In the genomic region with DNA sequence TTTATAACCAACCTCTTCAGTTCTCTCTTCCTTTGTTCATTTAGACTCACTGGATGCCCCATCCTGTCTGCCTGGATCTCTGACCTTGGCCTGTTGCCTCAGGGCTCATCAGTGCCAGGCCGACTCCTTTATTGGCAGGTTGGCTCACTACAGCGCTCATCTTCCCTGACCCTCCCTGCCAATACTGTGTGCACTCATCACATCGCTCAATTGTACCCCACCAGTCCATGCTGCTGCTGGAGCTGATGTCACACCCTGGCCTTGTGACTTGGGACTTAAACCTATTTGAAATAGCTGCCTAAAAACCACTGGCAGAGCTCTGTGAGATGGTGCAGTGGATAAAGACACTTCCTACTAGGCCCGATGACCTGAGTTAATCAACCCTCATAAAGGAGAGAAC, we compare ENCODE assay signal across 25 mouse cellular contexts. TPM values are rescaled to one million over a fixed set of nuclear protein-coding genes. Genes with fewer than 3 reads are reported as not detected.
DNase-seq lines count a peak whose midpoint lies in the region; ATAC-seq and TF ChIP-seq lines count a peak whose summit lies in the region.
"Had no signal": no experiment of that assay in that cellular context is flagged by ENCODE, and none has a peak within 500 bp of the region (broad histone marks: within the 10 kb centered on the region; RNA-seq: fewer than 3 reads in every experiment).

No protein-coding gene starts in this region.

- no peaks in the 10 kb centered on the region for H3K4me1 ChIP-seq in liver, embryonic 11.5 days (replicated peaks; ENCODE audit: control insufficient read depth, insufficient read depth, low read length)
- H3K4me1 ChIP-seq in liver, postnatal 0 days (ENCODE audit: insufficient read depth) = 0 out of 2 replicates have a peak, but pooled peaks cover 4% of the 10 kb centered on the region
- H3K4me1 ChIP-seq: embryonic facial prominence, embryonic 12.5 days; embryonic facial prominence, embryonic 15.5 days had no signal

- TF ChIP-seq CTCF in liver, postnatal 0 days (IDR thresholded peaks at IDR 0.05; ENCODE audit: low read depth) = no peak

- 85% methylated on average over 4 of the region's 4 CpGs for WGBS in liver, embryonic 11.5 days
- 86% methylated on average over 4 of the region's 4 CpGs for WGBS in liver, postnatal 0 days (ENCODE audit: insufficient replicate concordance)

- H3K4me3 ChIP-seq in liver, embryonic 11.5 days (ENCODE audit: low read depth, low read length) = no peak overlapping the region
- H3K4me3 ChIP-seq in liver, postnatal 0 days (ENCODE audit: low read depth, low read length) = no peak overlapping the region
- H3K4me3 ChIP-seq: embryonic facial prominence, embryonic 12.5 days; embryonic facial prominence, embryonic 15.5 days; gastrocnemius, adult 2 months; heart, embryonic 13.5 days had no signal

- ATAC-seq in liver, embryonic 11.5 days (replicated peaks; ENCODE audit: low FRiP score) = no peak
- ATAC-seq in liver, postnatal 0 days = peak; percentile 36; the same call in 1 of the 2 replicates
- ATAC-seq in megakaryocyte, adult 5-6 weeks (ENCODE audit: poor library complexity, severe bottlenecking) = no peak
- ATAC-seq: activated CD4-positive, CD25-positive, alpha-beta regulatory T cell, adult 4 months; forebrain, embryonic 14.5 days; forebrain, postnatal 0 days; hindbrain, postnatal 0 days; inflammation-experienced regulatory T-cells, adult 6 months had no signal

- no peak for TF ChIP-seq EP300 in liver, postnatal 0 days (IDR thresholded peaks at IDR 0.05; ENCODE audit: low read depth)

- H3K4me2 ChIP-seq in liver, embryonic 11.5 days = no peak overlapping the region
- no peak overlapping the region for H3K4me2 ChIP-seq in liver, postnatal 0 days (ENCODE audit: low read depth, low read length)
- H3K4me2 ChIP-seq: embryonic facial prominence, embryonic 12.5 days; embryonic facial prominence, embryonic 15.5 days; heart, embryonic 13.5 days; hindbrain, embryonic 14.5 days had no signal

- H3K27ac ChIP-seq in liver, embryonic 11.5 days (ENCODE audit: low read depth, low read length) = no peak overlapping the region
- no peak overlapping the region for H3K27ac ChIP-seq in liver, postnatal 0 days (ENCODE audit: low read depth)
- H3K27ac ChIP-seq: embryonic facial prominence, embryonic 12.5 days; embryonic facial prominence, embryonic 15.5 days; gastrocnemius, adult 2 months; heart, embryonic 13.5 days; hindbrain, embryonic 14.5 days; hindbrain, postnatal 0 days had no signal

- H3K36me3 ChIP-seq in liver, embryonic 11.5 days (ENCODE audit: control insufficient read depth, insufficient read depth, low read length) = peaks cover 4% of the 10 kb centered on the region; the same call in 1 of the 2 replicates
- H3K36me3 ChIP-seq in liver, postnatal 0 days (replicated peaks; ENCODE audit: insufficient read depth, low read length) = peaks cover 4% of the 10 kb centered on the region; the same call in 1 of the 2 replicates

- no peak overlapping the region for H3K9ac ChIP-seq in liver, embryonic 11.5 days (ENCODE audit: low read depth, low read length)
- H3K9ac ChIP-seq in liver, postnatal 0 days (replicated peaks) = no peak overlapping the region
- H3K9ac ChIP-seq: embryonic facial prominence, embryonic 12.5 days; embryonic facial prominence, embryonic 15.5 days; forebrain, postnatal 0 days; heart, embryonic 13.5 days; hindbrain, embryonic 14.5 days had no signal

- peak; percentile 71 for DNase-seq in adrenal gland, adult 2 months
- no peak for DNase-seq in adrenal gland, postnatal 14 days
- DNase-seq in cerebellum, postnatal 10 days = peak; percentile 23 to 25
- DNase-seq in cerebellum, adult 8-10 months = no peak
- peak; percentile 26 for DNase-seq in liver, embryonic 11.5 days (ENCODE audit: low spot score)
- no peak for DNase-seq in liver
- no peak for DNase-seq in liver, postnatal 0 days
- DNase-seq: cerebellum, adult 11-12 months; cerebellum, adult 9-10 months; cerebellum, postnatal 25 days; forebrain, postnatal 0 days; gastrocnemius, adult 2 months; gastrocnemius, postnatal 14 days; heart, adult 18-20 months; heart, postnatal 14 days; heart, postnatal 4 days had no signal

- H3K27me3 ChIP-seq in liver, embryonic 11.5 days (replicated peaks; ENCODE audit: control insufficient read depth, insufficient read depth, low read length) = no peaks in the 10 kb centered on the region
- H3K27me3 ChIP-seq in liver, postnatal 0 days (ENCODE audit: insufficient read depth, low read length) = no peaks in the 10 kb centered on the region
- H3K27me3 ChIP-seq: embryonic facial prominence, embryonic 12.5 days; embryonic facial prominence, embryonic 15.5 days; heart, embryonic 13.5 days had no signal

- no peaks in the 10 kb centered on the region for H3K9me3 ChIP-seq in liver, embryonic 11.5 days (ENCODE audit: control insufficient read depth, low read length)
- H3K9me3 ChIP-seq in liver, postnatal 0 days (ENCODE audit: low read length) = no peaks in the 10 kb centered on the region
- H3K9me3 ChIP-seq: embryonic facial prominence, embryonic 12.5 days; embryonic facial prominence, embryonic 15.5 days; heart, embryonic 13.5 days had no signal

RNA-seq across cellular contexts. Expression of a gene that starts 4.6 kb away (rescaled TPM):
- total RNA-seq in adrenal gland, adult 2 months (2021) = 100 to 1,000 TPM; 198 to 209 TPM
- polyA plus RNA-seq in adrenal gland, adult 2 months (2012; rRNA removed) = 44.8 and 86.7 TPM in 2 replicates
- total RNA-seq in adrenal gland, postnatal 14 days (2021) = 170 and 208 TPM in 2 replicates
- polyA plus RNA-seq in liver, embryonic 11.5 days (2014; fragmentation: Nextera tagmentation; extraction: Ambion mirVana) = 443 and 461 TPM in 2 replicates
- polyA plus RNA-seq in liver, postnatal 0 days (2015; fragmentation: Nextera tagmentation; extraction: Ambion mirVana) = 156 and 162 TPM in 2 replicates
- total RNA-seq in megakaryocyte, adult 5-6 weeks (2015) = 637 and 647 TPM in 2 replicates
- total RNA-seq in megakaryocyte, adult 5-6 weeks (2017) = 1,137 and 1,174 TPM in 2 replicates

RNA-seq across cellular contexts. Expression of a gene that starts 15.4 kb away (rescaled TPM):
- 100 to 1,000 TPM; 148 to 181 TPM for total RNA-seq in adrenal gland, adult 2 months (2021)
- 96.4 and 103 TPM in 2 replicates for polyA plus RNA-seq in adrenal gland, adult 2 months (2012; rRNA removed)
- 164 and 177 TPM in 2 replicates for total RNA-seq in adrenal gland, postnatal 14 days (2021)
- polyA plus RNA-seq in liver, embryonic 11.5 days (2014; fragmentation: Nextera tagmentation; extraction: Ambion mirVana) = 220 and 229 TPM in 2 replicates
- 57.4 TPM in 2 replicates for polyA plus RNA-seq in liver, postnatal 0 days (2015; fragmentation: Nextera tagmentation; extraction: Ambion mirVana)
- 134 and 144 TPM in 2 replicates for total RNA-seq in megakaryocyte, adult 5-6 weeks (2015)
- total RNA-seq in megakaryocyte, adult 5-6 weeks (2017) = 99.6 and 101 TPM in 2 replicates

RNA-seq across cellular contexts. Expression of a gene that starts 16.4 kb away (rescaled TPM):
- total RNA-seq in adrenal gland, adult 2 months (2021) = 100 to 1,000 TPM in 1 of 2 experiments, 10 to 100 TPM in 1; 80.8 to 100 TPM
- 13.8 and 14.8 TPM in 2 replicates for polyA plus RNA-seq in adrenal gland, adult 2 months (2012; rRNA removed)
- 70.8 and 76.3 TPM in 2 replicates for total RNA-seq in adrenal gland, postnatal 14 days (2021)
- 159 and 173 TPM in 2 replicates for polyA plus RNA-seq in liver, embryonic 11.5 days (2014; fragmentation: Nextera tagmentation; extraction: Ambion mirVana)
- polyA plus RNA-seq in liver, postnatal 0 days (2015; fragmentation: Nextera tagmentation; extraction: Ambion mirVana) = 64.6 and 66.7 TPM in 2 replicates
- total RNA-seq in megakaryocyte, adult 5-6 weeks (2015) = 46.7 and 50.9 TPM in 2 replicates
- total RNA-seq in megakaryocyte, adult 5-6 weeks (2017) = 39.0 and 55.0 TPM in 2 replicates

RNA-seq across cellular contexts. Expression of a gene that starts 36.1 kb away (rescaled TPM):
- under 1 TPM; 0.63 to 0.66 TPM for total RNA-seq in adrenal gland, adult 2 months (2021)
- polyA plus RNA-seq in adrenal gland, adult 2 months (2012; rRNA removed) = 0.26 TPM in 2 replicates
- 0.37 and 0.45 TPM in 2 replicates for total RNA-seq in adrenal gland, postnatal 14 days (2021)
- polyA plus RNA-seq in liver, embryonic 11.5 days (2014; fragmentation: Nextera tagmentation; extraction: Ambion mirVana) = 0.34 and 0.49 TPM in 2 replicates
- polyA plus RNA-seq in liver, postnatal 0 days (2015; fragmentation: Nextera tagmentation; extraction: Ambion mirVana) = 0.02 and 0.04 TPM in 2 replicates
- total RNA-seq in megakaryocyte, adult 5-6 weeks (2015) = 0.93 and 1.3 TPM in 2 replicates
- 0.55 and 0.89 TPM in 2 replicates for total RNA-seq in megakaryocyte, adult 5-6 weeks (2017)

Comparison
In these comparisons a context has a peak if more than half of its experiments do, and no peak if none do; other contexts are left out.
1. DNase-seq: peak in adrenal gland, adult 2 months (single experiment), cerebellum, postnatal 10 days (2 of 2) and liver, embryonic 11.5 days (single experiment); none in adrenal gland, postnatal 14 days (single experiment), cerebellum, adult 8-10 months (single experiment), liver (single experiment) and liver, postnatal 0 days (single experiment).